Mouse (Mus musculus) midbrain, embryonic 10.5 days (tissue): ENCODE results near the gene Spock1. TPM values are rescaled to one million over a fixed set of nuclear protein-coding genes. Genes with fewer than 3 reads are reported as not detected.

ENCODE experiments used
- DNase-seq: peaks from one replicate; pipeline ENCODE4 v3.0.0-alpha.2; 2017; ENCODE audit warnings: low spot score
- H3K27ac ChIP-seq: fragments of 300-500 bp; sonication (generic); replicated peaks from 2 replicates; pipeline ENCODE4 v1.5.1; 2016; ENCODE audit warnings: mild to moderate bottlenecking
- H3K27me3 ChIP-seq: fragments of 300-500 bp; sonication (generic); 2 replicates; pipeline ENCODE4 v1.6.1; 2016; ENCODE audit warnings: low read depth, mild to moderate bottlenecking; ENCODE audit not compliant: poor library complexity, severe bottlenecking
- H3K36me3 ChIP-seq: fragments of 300-500 bp; sonication (generic); 2 replicates; pipeline ENCODE4 v1.6.1; 2016; ENCODE audit warnings: mild to moderate bottlenecking, moderate library complexity
- H3K4me1 ChIP-seq: fragments of 300-500 bp; sonication (generic); 2 replicates; pipeline ENCODE4 v1.6.1; 2016
- H3K4me3 ChIP-seq: fragments of 300-500 bp; sonication (generic); 2 replicates; pipeline ENCODE4 v1.5.1; 2016; ENCODE audit warnings: mild to moderate bottlenecking, moderate library complexity
- H3K9me3 ChIP-seq: fragments of 300-500 bp; sonication (generic); replicated peaks from 2 replicates; pipeline ENCODE4 v1.6.1; 2016; ENCODE audit warnings: mild to moderate bottlenecking
- WGBS: fragments of 180-500 bp; shearing (Covaris S2); methylation state at CpG from one replicate; pipeline ENCODE4 v1.1.7; 2016; 5-methylcytosine and 5-hydroxymethylcytosine counted together
- polyA plus RNA-seq: library from polyadenylated mRNA; unstranded; fragments of >200 nt; fragmentation: Nextera tagmentation; extraction: Ambion mirVana; gene quantifications from 2 replicates; pipeline ENCODE4 v1.2.1, GENCODE M21; 2016

Spock1 gene
- polyA plus RNA-seq, 1 experiment from 2014 or later: 5.0 TPM

- H3K36me3 ChIP-seq: no peaks in the 10 kb centered on the region
- no peaks in the 10 kb centered on the region; the same call in 1 of the 2 replicates for H3K27me3 ChIP-seq
- peak overlapping the region; percentile 74 for H3K27ac ChIP-seq
- 80% methylated on average over 6 of the region's 6 CpGs for WGBS
- DNase-seq: no peak
- no peak overlapping the region for H3K4me3 ChIP-seq
- peaks cover 43% of the 10 kb centered on the region for H3K4me1 ChIP-seq
- H3K9me3 ChIP-seq: no peaks in the 10 kb centered on the region
Measured at GRCm38 (mm10) chr13:57741186-57741585, 166.9 kb downstream of the Spock1 start.

GRCm38 (mm10) chr13:57740473-57740872, 167.7 kb downstream of the Spock1 start:
- Histone ChIP-seq H3K4me3 (no peak overlapping the region), H3K9me3 (no peaks in the 10 kb centered on the region), H3K27me3 (no peaks in the 10 kb centered on the region; the same call in 1 of the 2 replicates), H3K27ac (peak overlapping the region; percentile 74), H3K36me3 (no peaks in the 10 kb centered on the region), H3K4me1 (peaks cover 46% of the 10 kb centered on the region)
- DNase-seq: no peak
- WGBS: 51% methylated on average over 5 of the region's 5 CpGs

- no peak for DNase-seq
- Histone ChIP-seq H3K27ac (no peak overlapping the region), H3K36me3 (no peaks in the 10 kb centered on the region), H3K9me3 (no peaks in the 10 kb centered on the region), H3K27me3 (no peaks in the 10 kb centered on the region; the same call in 1 of the 2 replicates), H3K4me3 (no peak overlapping the region), H3K4me1 (peaks cover 49% of the 10 kb centered on the region)
- WGBS: 84% methylated on average over 7 of the region's 7 CpGs
Measured at GRCm38 (mm10) chr13:57736060-57736459, 172.1 kb downstream of the Spock1 start.

- 93% methylated on average over 4 of the region's 4 CpGs for WGBS
- H3K9me3 ChIP-seq: no peaks in the 10 kb centered on the region
- H3K4me1 ChIP-seq: peaks cover 34% of the 10 kb centered on the region
- no peaks in the 10 kb centered on the region; the same call in 1 of the 2 replicates for H3K27me3 ChIP-seq
- no peak overlapping the region for H3K4me3 ChIP-seq
- no peaks in the 10 kb centered on the region for H3K36me3 ChIP-seq
- DNase-seq: no peak
- H3K27ac ChIP-seq: no peak overlapping the region
Measured at GRCm38 (mm10) chr13:57734549-57734948, 173.6 kb downstream of the Spock1 start.

GRCm38 (mm10) chr13:57733521-57733920, 174.6 kb downstream of the Spock1 start:
- DNase-seq: no peak
- H3K4me1 ChIP-seq: peaks cover 30% of the 10 kb centered on the region
- H3K4me3 ChIP-seq: no peak overlapping the region
- 69% methylated on average over 1 of the region's 1 CpGs for WGBS
- no peaks in the 10 kb centered on the region for H3K9me3 ChIP-seq
- H3K36me3 ChIP-seq: no peaks in the 10 kb centered on the region
- H3K27me3 ChIP-seq: no peaks in the 10 kb centered on the region
- no peak overlapping the region for H3K27ac ChIP-seq

GRCm38 (mm10) chr13:57732251-57732650, 175.9 kb downstream of the Spock1 start:
- WGBS: 58% methylated on average over 2 of the region's 2 CpGs
- Histone ChIP-seq H3K4me1 (peaks cover 26% of the 10 kb centered on the region), H3K9me3 (no peaks in the 10 kb centered on the region), H3K36me3 (no peaks in the 10 kb centered on the region), H3K27me3 (no peaks in the 10 kb centered on the region), H3K4me3 (no peak overlapping the region), H3K27ac (no peak overlapping the region)
- no peak for DNase-seq

GRCm38 (mm10) chr13:57727716-57728115, 180.4 kb downstream of the Spock1 start:
- no peak overlapping the region for H3K4me3 ChIP-seq

GRCm38 (mm10) chr13:57726654-57727053, 181.5 kb downstream of the Spock1 start:
- no peaks in the 10 kb centered on the region for H3K27me3 ChIP-seq
- WGBS: 89% methylated on average over 7 of the region's 7 CpGs

More at GRCm38 (mm10) chr13:57727716-57728115, 180.4 kb downstream of the Spock1 start:
- Histone ChIP-seq H3K9me3 (no peaks in the 10 kb centered on the region), H3K36me3 (no peaks in the 10 kb centered on the region), H3K27ac (no peak overlapping the region), H3K27me3 (no peaks in the 10 kb centered on the region), H3K4me1 (peaks cover 9% of the 10 kb centered on the region)
- 95% methylated on average over 11 of the region's 11 CpGs for WGBS
- DNase-seq: no peak

GRCm38 (mm10) chr13:57722329-57722936, 185.7 kb downstream of the Spock1 start:
- Histone ChIP-seq H3K27ac (no peak overlapping the region), H3K4me1 (peaks cover 21% of the 10 kb centered on the region), H3K9me3 (no peaks in the 10 kb centered on the region), H3K27me3 (peaks cover 8% of the 10 kb centered on the region; the same call in 1 of the 2 replicates), H3K4me3 (no peak overlapping the region), H3K36me3 (no peaks in the 10 kb centered on the region)
- WGBS: 85% methylated on average over 17 of the region's 17 CpGs
- no peak for DNase-seq

More at GRCm38 (mm10) chr13:57726654-57727053, 181.5 kb downstream of the Spock1 start:
- H3K36me3 ChIP-seq: no peaks in the 10 kb centered on the region
- H3K4me1 ChIP-seq: 0 out of 2 replicates have a peak, but pooled peaks cover 6% of the 10 kb centered on the region
- DNase-seq: no peak
- H3K4me3 ChIP-seq: no peak overlapping the region
- no peak overlapping the region for H3K27ac ChIP-seq
- H3K9me3 ChIP-seq: no peaks in the 10 kb centered on the region

GRCm38 (mm10) chr13:57721524-57722279, 186.4 kb downstream of the Spock1 start:
- H3K27ac ChIP-seq: no peak overlapping the region
- peaks cover 8% of the 10 kb centered on the region; the same call in 1 of the 2 replicates for H3K27me3 ChIP-seq
- H3K36me3 ChIP-seq: no peaks in the 10 kb centered on the region
- WGBS: 68% methylated on average over 20 of the region's 20 CpGs
- H3K9me3 ChIP-seq: no peaks in the 10 kb centered on the region; the same call in 1 of the 2 replicates
- H3K4me1 ChIP-seq: peaks cover 21% of the 10 kb centered on the region
- DNase-seq: peak; percentile 38
- no peak overlapping the region for H3K4me3 ChIP-seq

- Histone ChIP-seq H3K4me1 (peaks cover 18% of the 10 kb centered on the region), H3K27me3 (peaks cover 8% of the 10 kb centered on the region; the same call in 1 of the 2 replicates), H3K4me3 (no peak overlapping the region), H3K36me3 (no peaks in the 10 kb centered on the region), H3K27ac (no peak overlapping the region), H3K9me3 (peaks cover 6% of the 10 kb centered on the region; the same call in 1 of the 2 replicates)
- WGBS: 27% methylated on average over 5 of the region's 5 CpGs
- no peak for DNase-seq
Measured at GRCm38 (mm10) chr13:57718087-57718486, 190.0 kb downstream of the Spock1 start.

GRCm38 (mm10) chr13:57712910-57713309, 195.2 kb downstream of the Spock1 start:
- WGBS: 87% methylated on average over 4 of the region's 4 CpGs
- H3K4me3 ChIP-seq: no peak overlapping the region

GRCm38 (mm10) chr13:57708425-57708824, 199.7 kb downstream of the Spock1 start:
- DNase-seq: no peak
- Histone ChIP-seq H3K4me1 (no peaks in the 10 kb centered on the region), H3K4me3 (no peak overlapping the region), H3K27me3 (no peaks in the 10 kb centered on the region), H3K36me3 (no peaks in the 10 kb centered on the region), H3K9me3 (no peaks in the 10 kb centered on the region), H3K27ac (no peak overlapping the region)

More at GRCm38 (mm10) chr13:57712910-57713309, 195.2 kb downstream of the Spock1 start:
- Histone ChIP-seq H3K36me3 (no peaks in the 10 kb centered on the region), H3K27ac (no peak overlapping the region), H3K9me3 (peaks cover 6% of the 10 kb centered on the region; the same call in 1 of the 2 replicates), H3K4me1 (peaks cover 3% of the 10 kb centered on the region; the same call in 1 of the 2 replicates), H3K27me3 (no peaks in the 10 kb centered on the region)
- DNase-seq: no peak
